Mouse (Mus musculus) olfactory bulb, adult 2 months (tissue): ENCODE results near the gene Gm21985. TPM values are rescaled to one million over a fixed set of nuclear protein-coding genes. Genes with fewer than 3 reads are reported as not detected.
"Not testable (repeated sequence)": the region's sequence is repeated elsewhere in the genome, so short reads cannot be mapped to it uniquely, and the experiment has no call there.

Experiments
- H3K27ac ChIP-seq: fragments of 200-500 bp; 2 replicates; pipeline ENCODE4 v1.5.1; 2012; ENCODE audit warnings: low read depth, low read length; ENCODE audit not compliant: insufficient read depth
- H3K4me1 ChIP-seq: fragments of 200-500 bp; 2 replicates; pipeline ENCODE4 v1.6.1; 2012; ENCODE audit warnings: low read length; ENCODE audit not compliant: control insufficient read depth, insufficient read depth
- H3K4me3 ChIP-seq: fragments of 200-500 bp; 2 replicates; pipeline ENCODE4 v1.5.1; 2012; ENCODE audit warnings: mild to moderate bottlenecking, low read depth, low read length, moderate library complexity; ENCODE audit not compliant: insufficient read depth
- CTCF ChIP-seq: fragments of 200-500 bp; IDR thresholded peaks from 2 replicates; pipeline ENCODE4 v1.5.1; 2012; ENCODE audit warnings: low read depth, mild to moderate bottlenecking, low read length, moderate library complexity; ENCODE audit not compliant: insufficient read depth
- POLR2A ChIP-seq: fragments of 200-500 bp; IDR thresholded peaks from 2 replicates; pipeline ENCODE4 v1.6.1; 2012; ENCODE audit warnings: mild to moderate bottlenecking, low read depth, low read length, moderate library complexity; ENCODE audit not compliant: insufficient read depth
- WGBS: fragments of 180-500 bp; shearing (Covaris S2); methylation state at CpG from one replicate; pipeline ENCODE4 v1.1.7; 2018; 5-methylcytosine and 5-hydroxymethylcytosine counted together
- polyA plus RNA-seq: library from polyadenylated mRNA; stranded (reverse); fragments of >200 nt; gene quantifications from 2 replicates; pipeline ENCODE4 v1.2.4, GENCODE M21; 2012; ENCODE audit warnings: low replicate concordance; ENCODE audit not compliant: missing spikeins, insufficient read depth, insufficient read length

Gm21985 gene
- polyA plus RNA-seq, 1 experiment: not detected

DNA sequence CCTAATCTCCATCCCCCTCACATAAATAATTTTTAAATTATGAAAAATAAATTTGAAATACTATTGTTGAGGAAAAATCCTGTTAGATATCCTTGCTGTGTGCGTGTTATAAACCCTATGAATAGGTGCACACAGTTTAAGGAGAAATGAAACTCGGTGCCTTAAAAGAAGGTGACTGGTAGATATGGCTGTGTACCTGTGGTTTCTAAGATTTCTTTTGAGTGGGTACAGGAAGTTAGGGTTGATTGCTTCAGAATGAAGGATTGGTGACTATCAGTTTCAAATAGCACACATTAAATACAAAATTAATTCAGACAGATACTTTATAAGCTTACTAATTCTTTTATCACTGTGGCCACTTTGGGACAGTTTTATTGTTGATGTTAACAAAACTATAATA, 171.5 kb downstream of the Gm21985 start:
- no peak overlapping the region for H3K27ac ChIP-seq
- TF ChIP-seq POLR2A (no peak), CTCF (no peak)

DNA sequence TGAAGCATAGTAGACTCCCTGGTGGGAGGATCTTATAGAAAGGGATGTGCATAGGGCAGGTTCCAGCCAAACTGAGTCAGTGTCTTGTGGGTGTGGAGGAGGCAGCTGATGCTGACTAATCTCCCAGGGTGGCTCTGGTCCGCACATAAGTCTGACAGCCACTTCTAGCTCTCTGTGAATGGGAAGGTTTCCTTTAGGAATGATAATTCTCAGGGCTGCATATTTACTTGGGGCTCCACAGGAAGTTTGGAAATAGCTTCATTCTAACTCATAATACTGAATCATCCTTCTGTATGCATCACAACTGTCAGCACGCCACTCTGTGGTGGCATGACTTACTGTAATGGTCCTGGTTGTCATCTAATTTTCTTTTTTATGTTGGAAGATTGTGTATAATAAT, 177.4 kb downstream of the Gm21985 start:
- H3K4me3 ChIP-seq: no peak overlapping the region
- WGBS: 58% methylated on average over 2 of the region's 2 CpGs
- no peaks in the 10 kb centered on the region for H3K4me1 ChIP-seq
- TF ChIP-seq CTCF (no peak), POLR2A (no peak)
- H3K27ac ChIP-seq: no peak overlapping the region

More for the DNA sequence above, 171.5 kb downstream of the Gm21985 start:
- WGBS: 94% methylated on average over 2 of the region's 2 CpGs
- Histone ChIP-seq H3K4me3 (no peak overlapping the region), H3K4me1 (no peaks in the 10 kb centered on the region)

DNA sequence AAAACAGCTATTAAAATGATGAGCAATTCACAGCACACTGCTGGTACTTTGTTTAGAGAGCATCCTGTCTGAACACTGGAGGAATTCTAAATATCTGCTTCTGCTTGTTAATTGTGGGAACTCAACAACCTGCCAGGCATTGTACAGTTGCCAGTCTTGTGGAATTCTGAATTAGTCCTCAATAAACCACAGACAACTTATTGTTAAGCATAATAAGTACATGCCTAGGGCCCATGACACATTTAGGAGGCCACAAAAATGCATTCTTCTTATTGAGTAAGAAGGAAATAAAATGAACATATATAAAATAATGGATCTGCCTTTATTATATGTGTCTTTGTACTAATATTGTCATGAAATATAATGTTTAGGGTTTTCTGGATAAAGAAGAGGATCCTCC, 179.4 kb downstream of the Gm21985 start:
- H3K27ac ChIP-seq: no peak overlapping the region
- TF ChIP-seq POLR2A: no peak
- no peak for TF ChIP-seq CTCF
- H3K4me1 ChIP-seq: no peaks in the 10 kb centered on the region
- H3K4me3 ChIP-seq: no peak overlapping the region

- H3K4me3 ChIP-seq, H3K27ac ChIP-seq, H3K4me1 ChIP-seq: not testable (repeated sequence)
- WGBS: 66% methylated on average over 4 of the region's 4 CpGs
Measured at GRCm38 (mm10) chr2:112448046-112448445, 181.9 kb downstream of the Gm21985 start.

DNA sequence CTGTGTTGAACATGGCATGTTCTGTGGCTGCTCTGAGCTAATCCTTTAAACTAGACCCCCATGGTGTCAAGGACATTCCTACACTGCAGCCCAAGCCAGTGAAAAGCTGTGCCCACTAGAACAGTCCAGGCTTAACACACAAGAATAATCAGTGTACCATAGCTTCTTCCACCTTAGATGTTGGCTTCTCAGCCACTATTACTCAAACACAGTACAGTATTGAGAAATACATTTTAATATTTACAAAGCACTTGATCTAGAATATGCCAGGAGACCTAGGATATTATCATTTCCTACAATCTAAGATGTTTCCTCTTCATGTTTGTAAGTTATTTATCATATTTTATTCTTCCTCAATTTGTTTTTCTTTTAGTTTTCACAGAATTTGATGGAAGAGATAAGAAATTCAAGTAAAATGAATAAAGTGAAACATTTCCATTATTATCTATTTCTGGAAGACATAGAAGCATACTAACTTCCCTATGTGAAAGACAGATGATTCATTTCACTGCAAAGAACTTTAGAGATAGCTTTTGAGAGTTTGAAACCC, 182.5 kb downstream of the Gm21985 start:
- H3K4me3 ChIP-seq: no peak overlapping the region
- no peak overlapping the region for H3K27ac ChIP-seq
- TF ChIP-seq POLR2A (no peak), CTCF (no peak)
- no peaks in the 10 kb centered on the region for H3K4me1 ChIP-seq

DNA sequence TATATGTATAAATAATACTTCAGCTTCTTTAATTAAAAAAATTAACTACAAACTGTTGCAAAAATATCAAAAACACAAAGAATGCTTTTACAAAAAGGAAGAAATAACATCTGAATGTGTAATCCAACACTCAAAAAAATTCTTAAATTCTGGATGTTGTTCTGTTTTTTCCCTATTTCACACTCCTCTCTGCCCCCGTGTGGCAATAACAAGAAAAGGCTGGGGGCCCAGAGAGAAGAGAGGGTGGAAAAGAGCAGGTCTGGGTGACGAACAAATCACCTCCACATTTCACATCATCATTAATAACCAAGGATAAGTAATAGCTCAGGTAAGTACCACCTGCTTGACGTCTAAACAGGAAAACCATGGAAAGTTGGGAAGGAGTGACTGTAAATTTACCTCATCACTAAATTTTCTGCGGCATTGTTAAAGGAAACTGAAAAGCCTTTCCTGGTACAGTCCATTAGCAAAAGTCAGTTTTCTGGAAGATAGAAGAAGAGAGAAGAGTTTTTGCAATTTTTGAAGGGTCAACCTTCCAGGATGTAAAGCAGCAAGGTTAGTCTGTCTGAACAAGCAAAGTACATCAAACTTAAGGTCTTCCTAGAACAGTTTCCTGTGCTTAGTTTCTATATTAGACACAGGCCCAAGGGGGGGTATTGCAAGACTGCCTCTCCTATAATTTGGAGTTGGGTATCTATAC, 183.6 kb downstream of the Gm21985 start:
- Histone ChIP-seq H3K27ac (no peak overlapping the region), H3K4me3 (no peak overlapping the region), H3K4me1 (no peaks in the 10 kb centered on the region)
- TF ChIP-seq POLR2A (no peak), CTCF (no peak)
- 35% methylated on average over 4 of the region's 4 CpGs for WGBS

DNA sequence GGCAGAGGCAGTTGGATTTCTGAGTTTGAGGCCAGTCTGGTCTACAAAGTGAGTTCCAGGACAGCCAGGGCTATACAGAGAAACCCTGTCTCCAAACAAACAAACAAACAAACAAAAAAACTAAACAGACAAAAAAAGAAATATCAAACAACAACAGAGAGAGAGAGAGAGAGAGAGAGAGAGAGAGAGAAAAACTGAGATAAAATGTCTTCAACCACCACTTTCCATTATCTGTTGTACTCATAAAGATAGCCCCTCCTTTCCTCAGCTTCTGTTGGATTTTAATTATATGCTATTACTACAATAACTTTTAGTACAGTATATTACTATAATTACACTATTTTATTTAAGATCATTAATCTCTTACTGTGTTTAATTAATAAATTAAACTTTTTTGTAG, 186.4 kb downstream of the Gm21985 start:
- H3K27ac ChIP-seq, H3K4me1 ChIP-seq, H3K4me3 ChIP-seq: not testable (repeated sequence)

GRCm38 (mm10) chr2:112454125-112454861, 188.2 kb downstream of the Gm21985 start:
- peak overlapping the region; percentile 88 for H3K4me3 ChIP-seq
- TF ChIP-seq CTCF (no peak), POLR2A (no peak)
- WGBS: 28% methylated on average over 17 of the region's 17 CpGs

DNA sequence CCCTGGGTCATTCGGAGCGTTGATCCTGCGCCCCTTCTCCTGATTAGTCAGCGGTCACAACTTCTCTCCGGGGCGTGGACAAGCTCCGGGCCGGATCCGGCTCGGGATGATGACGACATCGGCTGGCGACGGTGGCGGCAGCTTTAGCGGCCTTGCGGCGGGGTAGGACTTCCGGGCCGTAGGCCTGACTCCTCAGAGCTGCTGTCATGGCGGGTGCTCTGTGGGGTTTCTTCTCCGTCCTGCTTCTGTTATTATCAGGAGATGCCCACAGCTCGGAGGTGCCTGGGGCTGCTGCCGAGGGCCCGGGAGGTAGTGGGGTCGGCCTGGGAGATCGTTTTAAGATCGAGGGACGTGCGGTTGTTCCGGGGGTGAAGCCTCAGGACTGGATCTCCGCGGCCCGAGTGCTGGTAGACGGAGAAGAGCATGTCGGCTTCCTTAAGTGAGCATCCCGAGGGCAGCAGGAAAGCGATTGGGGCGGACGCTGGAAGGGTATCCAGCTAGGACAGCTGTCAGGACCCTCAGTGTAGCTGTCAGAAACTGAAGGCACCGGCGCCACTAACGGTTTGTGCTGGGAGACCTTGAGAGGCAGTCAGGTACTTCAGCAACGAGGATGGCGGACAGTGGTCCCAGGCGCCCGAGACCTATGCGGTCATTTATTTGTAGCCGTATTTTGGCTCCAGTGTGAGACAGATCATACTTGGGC, 188.9 kb downstream of the Gm21985 start, which contains the start of gene Emc7:
Emc7 (plus strand) TSS at position 136 of the 703 bp plus-strand sequence.
- Histone ChIP-seq H3K4me3 (peak within 1 kb of the TSS; percentile 88), H3K27ac (peak within 1 kb of the TSS; percentile 53), H3K4me1 (no peaks in the 10 kb centered on the region)
- under 1% methylated on average over 49 of the region's 49 CpGs for WGBS
- TF ChIP-seq CTCF (no peak), POLR2A (peak; percentile 87)

More at GRCm38 (mm10) chr2:112454125-112454861, 188.2 kb downstream of the Gm21985 start:
- no peaks in the 10 kb centered on the region for H3K4me1 ChIP-seq
- H3K27ac ChIP-seq: peak overlapping the region; percentile 41

Other genes with a start within 250 kb of the Gm21985 start
- not detected in 2 replicates for gene Olfr1311, start 241.9 kb upstream of the Gm21985 start, polyA plus RNA-seq
- not detected in 2 replicates for gene Olfr1312, start 216.1 kb upstream of the Gm21985 start, polyA plus RNA-seq
- gene Olfr1313, start 188.5 kb upstream of the Gm21985 start, polyA plus RNA-seq: not detected in 2 replicates
- not detected in 2 replicates for gene Olfr1314, start 169.5 kb upstream of the Gm21985 start, polyA plus RNA-seq
- not detected in 2 replicates for gene Olfr1315-ps1, start 150.9 kb upstream of the Gm21985 start, polyA plus RNA-seq
- not detected in 2 replicates for gene Olfr1316, start 131.3 kb upstream of the Gm21985 start, polyA plus RNA-seq
- not detected in 2 replicates for gene Olfr1317, start 126.0 kb upstream of the Gm21985 start, polyA plus RNA-seq
- not detected in 2 replicates for gene Olfr1318, start 112.1 kb upstream of the Gm21985 start, polyA plus RNA-seq
- not detected in 2 replicates for gene Lpcat4, start 26.8 kb upstream of the Gm21985 start, polyA plus RNA-seq
- not detected in 2 replicates for gene Nutm1, start 7.0 kb upstream of the Gm21985 start, polyA plus RNA-seq
- gene Nop10, start 4.4 kb upstream of the Gm21985 start, polyA plus RNA-seq: not detected in 2 replicates
- 90.3 and 136 TPM in 2 replicates for gene Slc12a6, start 489 bp upstream of the Gm21985 start, polyA plus RNA-seq
- not detected in 2 replicates for gene Emc4, start 101.7 kb downstream of the Gm21985 start, polyA plus RNA-seq
- not detected in 2 replicates for gene Katnbl1, start 112.9 kb downstream of the Gm21985 start, polyA plus RNA-seq
- gene Emc7, start 188.7 kb downstream of the Gm21985 start, polyA plus RNA-seq: 52.0 TPM in 1 of 2 replicates, not detected in the other
- gene Chrm5, start 214.5 kb downstream of the Gm21985 start, polyA plus RNA-seq: not detected in 2 replicates
- gene Aven, start 226.7 kb downstream of the Gm21985 start, polyA plus RNA-seq: not detected in 2 replicates